Mouse (Mus musculus) gastrocnemius, adult 18-20 months (tissue): Measurements from ENCODE around the gene Nmnat1. TPM values are rescaled to one million over a fixed set of nuclear protein-coding genes. Genes with fewer than 3 reads are reported as not detected.
"Not testable (repeated sequence)": the region's sequence is repeated elsewhere in the genome, so short reads cannot be mapped to it uniquely, and the experiment has no call there.

Experiments used
- DNase-seq: peaks from one replicate; pipeline ENCODE4 v3.0.0; 2021; ENCODE audit warnings: low spot score
- total RNA-seq, 2 experiments: library from RNA; stranded (reverse); gene quantifications; 2 replicates each; pipeline ENCODE4 v1.2.3; 2021

Gene Nmnat1
- total RNA-seq, 2 experiments from 2014 or later: 33.1 to 33.5 TPM

- peak; percentile 92 for DNase-seq
Observed at GRCm38 (mm10) chr4:149444964-149445701, 39.9 kb downstream of the Nmnat1 start.

- no peak for DNase-seq
Observed at GRCm38 (mm10) chr4:149444465-149444864, 40.5 kb downstream of the Nmnat1 start.

DNA sequence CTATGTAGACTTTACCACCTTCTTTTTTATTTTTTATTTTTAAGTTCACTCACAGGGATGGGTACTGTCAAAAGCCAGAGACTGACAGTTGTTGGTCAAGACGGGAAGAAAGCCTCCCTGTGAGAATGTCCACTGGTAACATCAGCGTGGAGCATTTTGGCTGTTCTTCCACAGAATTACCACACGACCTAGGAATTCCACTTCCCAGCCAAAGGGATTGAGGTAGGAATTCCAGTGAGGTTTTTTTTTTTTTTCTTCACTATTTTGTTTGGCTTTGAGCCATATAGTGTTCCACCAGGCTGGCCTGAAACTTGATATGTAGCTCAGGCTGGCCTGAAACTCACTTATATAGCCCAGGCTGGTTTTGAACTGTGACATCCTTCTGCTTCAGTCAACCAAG lies 42.6 kb downstream of the Nmnat1 start:
- DNase-seq: no peak

DNA sequence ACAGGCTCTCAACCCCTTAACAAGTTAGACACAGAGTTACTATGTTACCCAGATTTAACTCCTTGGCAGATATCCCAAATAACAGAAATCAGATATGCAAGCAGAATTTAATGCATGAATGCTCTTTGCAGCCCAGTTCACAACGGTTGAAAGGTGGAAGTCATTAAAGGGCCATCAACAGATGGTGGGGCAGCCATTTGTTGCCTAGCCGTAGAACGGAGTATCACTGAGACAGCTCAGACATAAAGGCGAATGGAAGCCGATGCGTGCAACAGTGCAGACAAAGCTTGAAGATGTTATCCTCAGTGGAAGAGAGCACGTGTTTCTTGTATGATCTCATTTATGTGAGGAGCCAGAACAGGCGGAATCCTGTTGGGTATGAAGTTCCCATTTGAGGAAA lies 44.4 kb downstream of the Nmnat1 start:
- DNase-seq: no peak

- DNase-seq: not testable (repeated sequence)
Observed at GRCm38 (mm10) chr4:149431887-149432286, 53.1 kb downstream of the Nmnat1 start.

GRCm38 (mm10) chr4:149429592-149429991 lies 55.4 kb downstream of the Nmnat1 start:
- DNase-seq: no peak

DNA sequence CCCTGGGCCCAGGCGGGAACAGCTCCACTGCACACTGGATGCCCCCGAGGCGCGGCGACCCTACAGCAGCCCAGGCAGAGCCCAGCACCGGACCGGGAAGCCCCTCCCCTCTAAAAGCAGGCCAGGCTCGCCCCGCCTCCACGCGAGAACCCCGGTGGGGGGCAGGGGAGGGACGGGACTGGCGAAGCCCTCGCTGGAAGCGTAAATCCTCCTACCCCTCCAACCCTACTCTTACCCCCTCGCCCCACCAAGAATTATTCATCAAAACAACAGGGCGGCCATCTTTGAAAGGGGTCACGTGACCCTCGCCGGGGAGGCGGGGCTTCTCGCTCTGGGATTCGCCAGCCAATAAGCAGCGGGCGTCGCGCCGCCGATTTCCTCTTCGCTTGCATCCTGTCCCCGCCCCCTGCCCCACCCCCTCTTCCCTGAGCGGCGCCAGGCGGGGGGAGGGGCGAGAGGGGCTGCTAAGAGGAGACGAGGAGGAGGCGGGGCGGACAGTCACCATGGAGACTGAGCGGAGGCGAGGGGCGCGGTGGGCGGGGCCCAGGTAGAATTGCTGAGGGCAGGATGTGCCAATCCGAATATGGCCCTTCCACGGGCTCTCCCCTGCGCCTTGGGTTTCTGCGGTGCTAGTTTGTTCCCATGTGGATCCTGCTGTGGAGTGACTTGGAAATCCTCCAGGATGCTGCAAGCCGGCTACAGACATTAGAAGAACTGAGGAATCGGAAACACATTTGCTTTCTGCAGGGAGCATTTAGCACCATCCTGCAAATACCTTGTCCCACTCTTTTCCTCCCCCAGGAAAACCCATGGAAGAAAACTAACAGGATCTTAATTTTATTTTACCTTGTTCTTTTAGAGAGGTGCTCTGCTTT lies 58.4 kb downstream of the Nmnat1 start, which contains the start of gene Ube4b:
Gene Ube4b, minus strand, starts transcription at position 425 of the 875 bp plus-strand sequence.
- peak; percentile 92 for DNase-seq

- no peak for DNase-seq
Observed at GRCm38 (mm10) chr4:149425801-149426292, 59.2 kb downstream of the Nmnat1 start.

- no peak for DNase-seq
Observed at GRCm38 (mm10) chr4:149424755-149425154, 60.2 kb downstream of the Nmnat1 start.

DNA sequence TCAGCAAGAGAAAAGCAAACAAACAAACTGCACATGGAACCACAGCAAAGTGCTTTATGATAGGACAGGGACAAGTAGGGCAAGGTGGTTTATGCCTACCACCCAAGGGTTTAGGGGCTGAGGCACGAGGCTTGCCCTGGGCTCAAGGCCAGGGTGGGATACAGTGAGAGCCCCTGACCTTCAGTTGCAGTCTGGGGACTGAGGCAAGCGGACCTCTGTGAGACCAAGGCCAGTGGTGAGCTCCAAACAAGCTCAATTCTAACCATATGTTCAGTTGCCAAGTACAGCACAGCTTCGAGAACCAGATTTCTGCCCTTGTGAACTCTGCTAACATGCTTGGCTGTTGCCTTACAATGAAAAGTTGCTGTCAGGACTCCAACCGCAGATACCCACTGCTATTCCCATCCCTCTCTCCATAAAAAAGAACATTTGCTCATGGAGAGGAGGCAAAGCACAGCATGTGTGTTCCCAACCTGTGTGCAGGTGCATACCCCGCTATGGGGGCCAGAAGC lies 67.1 kb downstream of the Nmnat1 start:
- no peak for DNase-seq

Other genes with a start within 250 kb of the Nmnat1 start
- 100 to 1,000 TPM; 255 to 285 TPM for gene Kif1b, start 177.5 kb downstream of the Nmnat1 start, total RNA-seq
- 10 to 100 TPM; 31.7 to 35.5 TPM for gene Ube4b, start 58.5 kb downstream of the Nmnat1 start, total RNA-seq
- gene Rbp7, start 30.2 kb downstream of the Nmnat1 start, total RNA-seq: 10 to 100 TPM; 14.6 to 15.4 TPM
- not detected for gene Tmem274, start 7.8 kb downstream of the Nmnat1 start, total RNA-seq
- 10 to 100 TPM; 13.1 to 14.1 TPM for gene Lzic, start within 50 bp of the Nmnat1 start, total RNA-seq
- gene Ctnnbip1, start 33.0 kb upstream of the Nmnat1 start, total RNA-seq: 10 to 100 TPM; 17.7 to 19.0 TPM
- 10 to 100 TPM; 27.5 to 35.0 TPM for gene Clstn1, start 101.3 kb upstream of the Nmnat1 start, total RNA-seq
- 10 to 100 TPM; 10.3 to 12.7 TPM for gene Pik3cd, start 217.4 kb upstream of the Nmnat1 start, total RNA-seq